Mouse (Mus musculus) bone marrow, adult 2 months (tissue): ENCODE results near the gene Rsph6a.

Experiments
- CTCF ChIP-seq: fragments of 200-500 bp; IDR thresholded peaks from 2 replicates; pipeline ENCODE4 v1.5.1; 2011; ENCODE audit warnings: low read length, control low read depth; ENCODE audit not compliant: control insufficient read depth, insufficient read depth
- POLR2A ChIP-seq: fragments of 200-500 bp; IDR thresholded peaks from 2 replicates; pipeline ENCODE4 v1.6.1; 2011; ENCODE audit warnings: low read depth, mild to moderate bottlenecking, control low read depth, low read length, borderline replicate concordance; ENCODE audit not compliant: control insufficient read depth

DNA sequence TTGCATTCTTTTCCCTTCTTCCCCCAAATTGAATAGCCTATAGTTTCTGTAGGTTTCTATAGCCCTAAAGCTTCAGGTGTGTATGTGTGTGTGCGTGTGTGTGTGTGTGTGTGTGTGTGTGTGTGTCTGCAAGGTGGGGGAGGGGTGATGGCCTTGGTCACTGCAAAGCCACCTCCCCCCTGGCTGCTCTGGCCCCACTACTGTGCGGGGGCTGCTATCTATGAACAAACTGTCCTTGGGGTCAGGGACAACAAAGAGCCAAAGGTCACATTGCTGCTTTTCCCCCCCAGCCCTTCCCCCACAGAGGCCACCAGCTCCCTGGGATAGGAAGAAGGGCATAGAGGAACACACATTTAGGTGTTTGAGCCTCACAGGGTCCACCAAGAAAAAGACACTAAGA, 41.6 kb upstream of the Rsph6a start:
- no peak for TF ChIP-seq CTCF
- TF ChIP-seq POLR2A, result no peak
